Mouse (Mus musculus): ENCODE measurements around the gene Pou3f3.

DNA sequence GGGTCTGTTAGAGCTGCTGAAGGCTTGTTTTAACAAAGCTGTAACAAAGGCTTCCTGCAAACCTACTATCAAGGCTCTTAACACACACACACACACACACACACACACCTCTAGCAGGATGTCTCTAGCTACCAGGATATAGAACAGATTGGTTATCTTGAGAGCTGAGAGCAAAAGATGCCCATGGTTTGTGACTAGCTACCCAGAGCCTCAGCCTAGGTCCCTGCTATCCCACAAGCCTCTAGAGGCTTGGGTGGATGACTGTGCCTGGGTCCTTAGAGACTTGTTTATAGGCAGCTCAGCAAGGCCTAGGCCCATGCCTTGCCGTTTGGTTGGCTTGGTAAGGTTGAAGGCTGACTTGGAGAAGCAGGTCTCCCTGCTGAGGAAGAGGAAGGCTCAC lies 13.5 kb downstream of the Pou3f3 start:
- TF ChIP-seq EP300 (IDR thresholded peaks at IDR 0.05; ENCODE audit: insufficient read depth, low read depth, low read length) (no peak), CTCF (IDR thresholded peaks at IDR 0.05; ENCODE audit: low read depth, low read length) (no peak), POLR2A (IDR thresholded peaks at IDR 0.05; ENCODE audit: insufficient read depth, low read length) (no peak)

Data from ES-Bruce4 (cell line).